Mouse (Mus musculus) erythroblast, adult 5-6 weeks (primary cell): Measurements from ENCODE around the gene March9. TPM values are rescaled to one million over a fixed set of nuclear protein-coding genes. Genes with fewer than 3 reads are reported as not detected.
"Not testable (repeated sequence)": the region's sequence is repeated elsewhere in the genome, so short reads cannot be mapped to it uniquely, and the experiment has no call there.

Experiments
- ATAC-seq: replicated peaks from 2 replicates; pipeline ENCODE4 v1.8.0; 2016; ENCODE audit warnings: moderate number of reproducible peaks, mild to moderate bottlenecking, moderate TSS enrichment, inconsistent platforms; ENCODE audit not compliant: poor library complexity, low FRiP score, severe bottlenecking
- total RNA-seq, 2 experiments: library from RNA; stranded (forward) in 1 of 2; stranded (reverse) in 1 of 2; fragments of 150-400 nt in 1 of 2; fragments of 200-764, 138-1000 nt in 1 of 2; gene quantifications; 2 replicates each; pipeline versions ENCODE4 v1.2.3 to v1.2.4; 2015 to 2017; ENCODE audit warnings: low replicate concordance in 2 of 2

March9 gene
- total RNA-seq, 2 experiments from 2014 or later, result not detected

GRCm38 (mm10) chr10:127063913-127064870 is 4.2 kb upstream of the March9 start:
- ATAC-seq, result peak; percentile 21

GRCm38 (mm10) chr10:127063239-127063872 is 3.4 kb upstream of the March9 start, which contains the start of gene Cdk4:
TSS of gene Cdk4 (plus strand) at chr10:127063534.
- peak; percentile 85 for ATAC-seq

DNA sequence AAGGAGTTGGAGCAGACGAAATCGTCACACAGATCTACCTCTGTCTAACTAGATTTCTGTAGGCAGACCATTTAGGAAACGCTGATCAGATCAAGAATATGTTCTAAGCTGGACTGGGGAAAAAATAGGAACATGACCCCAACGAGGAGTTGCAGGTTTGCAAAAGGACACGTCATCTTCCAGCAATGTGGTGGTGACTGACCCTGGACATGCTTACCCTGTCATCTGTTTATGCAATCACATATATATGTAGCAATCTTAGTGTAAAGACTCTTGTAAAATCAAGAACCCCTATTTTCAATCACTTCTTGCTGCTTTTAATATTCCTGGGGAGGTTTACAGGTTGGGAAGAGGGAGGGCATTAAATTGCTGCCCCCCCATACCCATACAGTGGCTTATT is 2.5 kb upstream of the March9 start:
- no peak for ATAC-seq

- ATAC-seq, result not testable (repeated sequence)
Measured at GRCm38 (mm10) chr10:127062101-127062500, 2.1 kb upstream of the March9 start.

- ATAC-seq, result no peak
Measured at GRCm38 (mm10) chr10:127061513-127061912, 1.5 kb upstream of the March9 start.

DNA sequence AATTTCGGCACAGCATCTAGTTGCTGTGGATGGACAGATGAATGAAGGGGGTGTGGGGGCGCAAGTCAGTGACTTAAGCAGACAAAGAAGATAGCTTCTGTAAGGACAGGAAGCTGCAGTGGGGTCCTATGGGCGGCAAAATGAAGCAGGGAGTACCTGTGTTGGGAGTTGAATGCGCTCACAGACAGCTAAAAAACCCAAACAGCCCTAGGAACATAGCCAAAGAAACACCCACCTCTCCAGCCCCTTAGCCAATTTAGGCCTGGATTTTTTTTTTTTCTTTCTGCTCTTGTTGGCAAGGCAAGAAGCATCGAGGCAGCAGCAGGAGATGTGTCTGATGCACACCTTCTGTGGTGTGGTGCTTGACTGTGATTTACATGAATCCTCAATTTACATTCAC is 1.1 kb upstream of the March9 start:
- ATAC-seq, result no peak

GRCm38 (mm10) chr10:127059174-127059967 is 613 bp downstream of the March9 start:
- no peak for ATAC-seq

GRCm38 (mm10) chr10:127058708-127059107 is 1.3 kb downstream of the March9 start:
- no peak for ATAC-seq

GRCm38 (mm10) chr10:127058161-127058560 is 1.8 kb downstream of the March9 start:
- peak; percentile 78 for ATAC-seq

DNA sequence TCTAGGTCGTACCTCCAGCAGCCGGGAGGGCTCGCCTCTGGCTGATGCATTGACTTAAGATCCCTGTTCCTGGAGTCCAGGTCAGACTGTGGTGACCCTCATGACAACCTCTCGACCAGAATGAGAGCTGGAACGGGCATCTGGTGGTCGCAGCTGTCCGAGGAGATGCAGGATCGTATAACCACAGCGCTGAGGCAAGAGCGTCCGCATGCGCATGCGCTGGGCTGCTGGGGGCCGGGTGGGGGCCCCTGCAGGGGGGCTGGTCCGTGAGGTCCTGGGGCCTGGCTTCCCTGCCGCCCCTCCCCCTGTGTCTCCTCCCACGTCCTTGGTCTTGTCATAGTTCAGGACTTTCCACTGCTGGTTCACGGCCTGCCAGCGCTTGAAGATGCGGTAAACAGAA is 3.5 kb downstream of the March9 start:
- no peak for ATAC-seq

DNA sequence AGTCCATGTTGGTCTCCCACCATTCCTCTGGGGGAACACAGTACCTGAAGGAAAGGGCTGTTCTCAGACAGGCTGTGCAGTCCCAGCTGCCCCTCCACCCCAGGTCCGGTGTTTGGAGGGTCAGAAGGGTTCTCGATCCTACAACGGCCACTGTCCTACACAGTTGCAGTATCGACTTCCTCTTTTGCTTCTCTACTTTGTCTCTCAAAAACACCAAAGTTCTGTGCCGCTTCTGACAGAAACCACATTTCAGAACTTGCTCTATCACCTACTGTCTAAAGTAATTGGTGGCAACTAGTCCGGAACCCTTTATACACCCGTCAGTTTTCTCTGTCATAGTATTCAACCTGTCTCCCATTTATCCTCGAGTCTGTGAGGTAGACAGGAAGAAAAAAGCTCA is 4.6 kb downstream of the March9 start:
- ATAC-seq, result no peak

DNA sequence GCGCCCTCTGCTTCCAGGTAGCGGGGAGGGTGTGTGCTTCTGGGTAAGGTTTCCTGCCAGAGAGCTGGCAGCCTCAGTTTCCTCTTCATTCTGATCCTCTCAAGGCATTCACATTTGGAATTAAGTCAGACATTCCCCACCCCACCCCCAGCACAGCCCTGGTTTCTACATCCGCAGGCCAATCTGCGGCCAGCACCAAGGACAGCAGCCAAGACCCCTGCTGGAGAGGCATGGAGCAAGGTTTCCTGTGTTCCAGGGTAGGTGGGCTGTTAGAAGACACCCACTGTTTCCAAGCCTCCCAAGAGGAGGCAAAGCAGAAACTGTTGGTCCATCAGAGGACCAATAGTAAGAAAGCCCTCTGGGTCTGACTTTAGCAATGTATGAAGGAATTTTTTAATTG is 5.3 kb downstream of the March9 start:
- no peak for ATAC-seq

DNA sequence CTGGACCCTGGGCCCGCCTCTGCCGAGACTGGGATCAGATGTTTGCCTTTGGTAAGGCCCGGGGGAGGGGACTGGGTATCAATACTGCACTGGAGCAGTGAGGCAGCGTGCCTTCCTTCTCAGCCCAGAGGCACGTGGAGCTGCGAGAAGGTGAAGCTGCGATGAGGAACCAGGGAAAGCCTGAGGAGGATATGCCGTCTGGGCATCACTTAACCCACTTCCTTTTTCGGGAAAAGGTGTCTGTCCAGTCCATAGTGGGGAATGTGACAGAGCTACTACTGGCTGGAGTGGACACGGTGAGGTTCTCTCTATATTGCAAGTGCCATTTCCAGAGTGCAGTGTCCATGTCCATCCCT is 9.9 kb downstream of the March9 start:
- no peak for ATAC-seq

GRCm38 (mm10) chr10:127049395-127050118 is 10.4 kb downstream of the March9 start:
- no peak for ATAC-seq

GRCm38 (mm10) chr10:127048608-127049394 is 11.2 kb downstream of the March9 start:
- ATAC-seq, result no peak

DNA sequence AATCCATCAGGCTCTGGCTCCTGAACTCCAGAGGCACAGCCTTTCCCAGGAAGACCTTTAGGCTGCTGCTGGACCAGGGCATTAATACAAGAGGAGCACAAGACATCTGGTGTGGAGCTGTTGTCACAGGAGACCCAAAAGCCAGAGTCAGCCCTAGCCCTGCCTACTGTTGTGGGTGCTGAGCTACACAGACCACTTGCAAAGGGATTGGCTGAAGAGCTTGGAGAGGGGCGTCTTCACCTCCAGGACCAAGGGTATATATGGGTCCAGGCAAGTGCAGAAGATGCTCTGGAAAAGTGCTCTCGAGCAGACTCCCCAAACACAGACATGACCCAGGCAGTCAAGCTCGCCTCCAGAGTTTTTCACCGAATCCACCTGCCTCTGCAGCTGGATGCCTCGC is 12.0 kb downstream of the March9 start, which contains the start of gene Cyp27b1:
Cyp27b1 (plus strand) TSS at position 297 of the 400 bp plus-strand sequence.
- ATAC-seq, result no peak

DNA sequence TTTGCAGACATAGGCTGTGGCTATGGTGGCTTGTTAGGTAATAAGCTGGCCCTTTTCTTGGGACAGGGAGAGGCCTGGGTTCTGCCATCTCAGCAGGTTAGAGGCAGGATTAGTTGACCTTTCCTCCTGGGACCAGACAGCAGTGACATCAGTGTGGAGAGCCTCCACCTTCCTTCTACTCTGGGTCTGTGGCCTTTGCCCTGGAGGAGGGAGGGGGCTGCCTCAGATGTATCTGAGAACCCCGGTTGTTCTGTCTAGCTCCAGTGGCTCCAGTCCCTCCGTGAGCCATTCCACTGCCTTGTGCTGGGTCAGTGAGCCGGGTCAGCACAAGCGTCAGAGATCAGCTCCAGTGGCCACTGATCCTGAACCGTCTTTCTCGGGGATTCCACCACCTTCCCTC is 16.8 kb downstream of the March9 start:
- ATAC-seq, result no peak

DNA sequence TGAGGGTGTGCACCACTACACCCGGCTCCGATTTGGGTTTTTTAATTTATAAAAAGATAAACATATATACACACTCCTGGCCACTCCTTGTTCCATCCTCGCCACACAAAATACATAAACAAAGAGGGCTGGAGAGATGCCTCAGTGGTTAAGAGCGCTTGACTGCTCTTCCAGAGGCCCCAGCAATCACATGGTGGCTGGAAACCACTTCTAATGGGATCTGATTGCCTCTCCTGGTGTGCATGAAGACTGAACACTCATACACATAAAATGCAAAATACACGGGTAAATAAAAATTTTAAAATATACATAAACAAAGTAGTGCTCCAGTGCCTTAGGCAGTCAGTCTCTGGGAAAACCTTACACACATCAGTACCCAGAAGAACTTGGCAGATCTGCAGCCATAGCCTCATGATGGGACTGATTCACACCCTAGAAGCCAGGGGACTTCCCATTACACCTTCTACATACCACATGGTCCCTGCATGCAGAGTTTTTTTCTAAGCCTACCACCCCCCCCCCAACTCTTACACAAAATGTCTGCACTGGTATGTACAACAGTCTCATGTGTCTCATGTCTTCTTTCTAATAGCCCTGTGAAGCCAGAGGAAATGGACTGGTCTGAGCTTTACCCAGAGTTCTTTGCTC is 17.4 kb downstream of the March9 start:
- no peak for ATAC-seq
